Mouse (Mus musculus): ENCODE results near the gene Olfr97.

GRCm38 (mm10) chr17:37193656-37194055 is 43.5 kb downstream of the Olfr97 start, which contains the start of gene Ubd:
- no peak for TF ChIP-seq POLR2A (IDR thresholded peaks at IDR 0.05; ENCODE audit: borderline replicate concordance, insufficient read depth, low read length)
- no peak for TF ChIP-seq CTCF (IDR thresholded peaks at IDR 0.05; ENCODE audit: borderline replicate concordance, insufficient read depth, low read depth, low read length)

Measured in cerebellum, adult 2 months (tissue).